Mouse (Mus musculus): ENCODE measurements at regions not wholly inside any gene's neighbourhood (a gene's known extent, or its start where the extent isn't known, plus 50 kb on each side); places are given as distances from the start of the nearest gene placed in this dataset.

DNA sequence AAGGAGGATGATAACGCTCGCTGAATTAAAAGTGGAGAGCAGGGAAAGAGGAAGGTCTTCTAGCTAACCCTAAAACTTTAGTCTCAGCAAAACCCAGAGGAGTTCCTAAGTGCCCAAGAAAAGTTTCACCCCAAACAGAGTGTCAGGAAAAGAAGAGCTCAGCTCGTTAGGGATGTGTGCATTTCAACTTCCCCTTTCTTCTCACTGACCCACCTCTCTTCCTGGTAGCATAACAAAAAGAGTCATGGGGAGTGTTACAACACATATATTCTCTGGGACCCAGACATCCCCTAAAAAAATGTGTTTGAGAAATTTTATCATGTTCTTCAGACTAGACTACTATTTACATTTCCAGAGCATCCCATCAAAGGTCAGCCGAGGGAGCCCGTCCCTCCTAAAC lies 432.6 kb downstream of the Mctp2 start:
- no peak for DNase-seq (ENCODE audit: low read depth)

DNA sequence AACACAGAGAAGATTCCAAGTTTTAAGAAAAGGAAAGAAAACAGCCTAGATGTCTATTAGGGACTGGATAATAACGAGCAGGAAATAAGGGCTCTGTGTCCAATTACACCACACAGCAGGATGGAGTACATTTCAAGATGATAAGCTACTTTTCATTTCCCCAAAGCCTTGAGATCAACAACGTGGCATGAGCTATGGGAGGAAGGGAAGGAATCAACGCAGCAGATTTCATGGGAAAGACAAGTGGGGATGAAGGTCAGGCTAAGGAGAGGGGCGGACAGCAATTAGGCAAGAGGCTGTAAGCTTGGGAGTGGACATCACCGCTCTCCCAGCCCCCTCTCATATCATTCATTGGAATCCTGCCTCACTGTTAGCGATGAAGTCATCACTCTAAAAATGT lies 433.5 kb downstream of the Mctp2 start:
- DNase-seq (ENCODE audit: low read depth): no peak

DNA sequence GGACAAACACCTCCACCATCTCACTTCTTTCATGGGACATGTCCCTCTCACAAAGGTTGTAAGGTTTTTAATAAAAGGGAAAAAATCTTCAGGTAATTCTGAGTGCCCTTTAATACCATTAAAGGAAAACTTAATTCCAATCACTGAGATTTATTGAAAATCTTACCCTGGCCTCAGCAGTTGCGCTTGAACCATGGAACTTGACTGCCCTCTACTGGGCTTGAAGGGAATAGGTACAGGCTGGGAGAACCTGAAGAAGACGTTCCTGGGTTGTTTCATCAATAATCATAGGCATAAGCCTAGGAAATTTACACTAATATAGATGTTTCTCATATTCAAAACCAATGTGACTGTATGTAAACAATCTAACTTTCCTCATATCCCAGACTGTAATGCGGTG lies 439.3 kb downstream of the Mctp2 start:
- peak; percentile 5 for DNase-seq (ENCODE audit: low read depth)

DNA sequence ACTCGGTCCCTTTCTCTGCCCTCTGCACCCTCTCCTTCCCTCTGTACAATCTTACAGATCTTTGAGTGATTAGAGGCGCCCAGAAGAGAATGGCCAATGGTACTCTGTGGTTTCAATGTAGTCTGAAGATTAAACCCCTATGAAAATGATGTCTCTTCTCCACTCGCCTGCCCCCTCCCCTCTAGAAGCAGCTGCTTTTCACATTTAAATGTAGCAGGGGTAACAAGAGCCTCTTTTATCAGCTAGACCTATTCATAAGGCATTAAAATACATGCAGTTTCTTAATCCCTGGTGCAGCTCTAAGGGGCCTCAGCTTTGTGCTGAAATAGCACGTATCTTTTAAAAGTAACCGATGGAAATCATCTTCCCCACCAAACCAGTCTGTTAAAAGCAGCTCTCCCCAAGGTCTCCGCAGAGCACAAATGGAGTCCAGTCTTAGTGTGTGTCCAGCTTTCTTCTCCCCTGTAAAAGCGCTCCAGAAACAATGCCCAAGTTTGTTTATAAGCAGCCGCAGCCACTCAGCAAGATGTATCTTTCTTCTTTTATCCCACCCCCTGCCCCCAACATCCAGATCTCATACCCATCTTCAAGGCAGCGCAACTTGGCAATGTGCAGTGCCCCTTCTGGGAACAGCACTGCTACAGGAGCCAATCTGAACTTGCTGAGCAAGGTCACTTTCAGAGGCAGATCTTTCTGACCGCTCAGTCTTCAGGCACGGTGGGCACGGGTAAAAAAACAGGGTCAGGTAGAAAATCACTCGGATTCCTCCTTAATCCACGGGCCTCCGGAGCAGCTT lies 440.8 kb downstream of the Mctp2 start:
- DNase-seq (ENCODE audit: low read depth): no peak

DNA sequence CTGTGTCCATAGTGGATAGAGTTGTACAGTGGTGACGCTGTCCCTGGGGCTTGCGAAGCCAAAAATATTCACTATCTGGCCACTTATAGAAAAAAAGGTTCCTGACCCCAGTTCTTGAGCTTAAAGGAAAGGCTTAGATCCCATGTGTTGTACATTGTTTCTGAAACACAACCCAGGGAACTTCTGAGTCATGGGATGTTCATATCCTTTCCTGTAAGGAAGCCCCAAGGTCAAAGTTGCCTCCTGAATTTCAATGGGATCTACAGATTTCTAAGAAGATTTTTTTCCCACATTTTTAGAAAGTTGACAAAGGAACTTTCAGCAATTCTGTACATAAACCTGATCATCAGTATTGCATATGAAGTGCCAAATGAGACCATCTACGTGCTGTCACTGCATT lies 453.5 kb downstream of the Mctp2 start:
- no peak for DNase-seq (ENCODE audit: low read depth)

DNA sequence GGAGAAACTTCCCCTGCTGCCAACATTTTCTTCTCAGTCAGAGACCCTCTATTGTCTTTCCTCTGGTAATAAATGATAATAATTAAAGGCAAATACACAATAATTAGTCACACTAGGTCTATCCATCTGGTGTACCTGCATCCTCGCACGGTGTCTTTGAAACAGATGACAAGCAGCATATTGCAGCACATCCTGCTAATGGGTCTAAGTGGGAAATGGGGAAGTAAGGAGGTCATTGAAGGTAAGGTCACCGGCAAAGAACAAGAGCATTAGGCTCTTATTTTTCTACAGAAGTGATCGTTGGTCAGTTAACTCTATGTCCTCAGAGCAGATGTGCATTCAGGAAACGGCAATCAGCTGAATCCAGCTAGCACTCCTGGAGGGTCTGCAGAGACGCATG lies 457.2 kb downstream of the Mctp2 start:
- DNase-seq (ENCODE audit: low read depth): no peak

DNA sequence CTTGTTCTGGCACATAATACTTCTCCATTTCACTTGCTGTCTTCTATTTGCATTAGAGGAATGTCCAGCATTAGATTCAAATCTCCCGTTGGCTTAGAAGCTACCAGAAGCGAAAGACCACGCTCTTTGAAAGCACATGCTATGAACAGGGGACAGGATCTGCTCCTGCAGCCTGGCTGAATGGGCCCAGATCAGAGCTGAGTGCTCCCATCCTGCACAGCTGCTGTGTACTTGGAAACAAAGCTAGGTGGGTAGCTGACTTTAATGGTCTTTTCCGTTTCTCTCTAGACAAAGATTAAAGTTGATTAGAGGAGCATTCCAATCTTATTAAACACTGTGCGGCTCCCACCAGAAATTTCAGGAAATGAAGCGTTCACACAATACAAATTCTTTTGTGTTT lies 468.6 kb downstream of the Mctp2 start:
- DNase-seq (ENCODE audit: low read depth): no peak

DNA sequence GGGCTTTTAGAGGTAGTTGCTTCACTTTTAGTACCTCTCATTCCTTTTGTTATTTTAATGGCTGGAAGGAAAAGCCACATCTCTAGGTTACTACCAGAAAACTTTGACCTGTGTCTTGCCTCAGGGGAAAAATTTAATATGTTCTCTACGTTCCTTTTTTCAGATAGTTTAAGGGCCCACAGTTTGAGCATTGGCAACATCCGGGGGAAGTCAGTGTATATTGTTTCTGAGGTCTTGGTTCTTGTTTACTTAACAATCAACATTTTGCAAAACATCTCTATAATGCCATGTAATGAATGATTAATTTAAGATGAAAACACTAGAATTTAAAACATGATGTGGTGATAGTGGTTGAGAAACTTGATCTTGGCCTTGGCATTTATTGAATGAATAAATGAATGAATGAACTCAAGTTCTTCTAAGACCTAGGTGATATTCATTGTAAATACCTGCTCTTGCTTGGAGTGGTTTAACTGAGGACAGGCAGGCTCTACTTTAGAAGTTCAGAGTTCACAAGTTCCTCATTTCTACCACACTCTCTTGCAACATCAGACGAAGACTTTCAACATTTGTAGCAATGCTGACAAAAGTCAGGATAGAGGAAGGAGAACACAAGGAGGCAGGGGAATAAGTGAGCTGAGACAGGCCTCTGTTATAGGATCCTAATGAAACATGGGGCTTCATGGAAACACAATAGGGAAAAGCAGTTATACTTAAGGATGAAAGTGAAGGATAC lies 474.4 kb downstream of the Mctp2 start:
- DNase-seq (ENCODE audit: low read depth): no peak

DNA sequence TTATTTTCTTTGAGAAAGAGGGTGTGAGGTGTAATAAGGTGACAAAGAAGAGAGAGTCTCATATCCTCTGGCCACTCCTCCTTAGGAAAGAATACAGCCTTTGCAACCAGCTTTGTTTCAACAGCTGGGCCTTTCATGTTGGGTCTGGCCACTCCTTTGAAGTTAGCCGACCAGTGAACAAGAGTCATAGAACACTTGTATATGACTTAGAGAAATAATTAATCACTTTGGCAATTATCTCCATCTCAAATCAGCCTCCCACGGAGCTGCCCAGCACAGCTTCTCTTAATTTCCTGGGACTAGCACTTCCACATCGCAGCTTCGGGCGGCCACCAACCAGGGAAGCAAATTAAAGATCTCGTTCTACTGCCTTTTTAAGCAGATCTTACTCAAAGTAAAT lies 476.8 kb downstream of the Mctp2 start:
- DNase-seq (ENCODE audit: low read depth): no peak

DNA sequence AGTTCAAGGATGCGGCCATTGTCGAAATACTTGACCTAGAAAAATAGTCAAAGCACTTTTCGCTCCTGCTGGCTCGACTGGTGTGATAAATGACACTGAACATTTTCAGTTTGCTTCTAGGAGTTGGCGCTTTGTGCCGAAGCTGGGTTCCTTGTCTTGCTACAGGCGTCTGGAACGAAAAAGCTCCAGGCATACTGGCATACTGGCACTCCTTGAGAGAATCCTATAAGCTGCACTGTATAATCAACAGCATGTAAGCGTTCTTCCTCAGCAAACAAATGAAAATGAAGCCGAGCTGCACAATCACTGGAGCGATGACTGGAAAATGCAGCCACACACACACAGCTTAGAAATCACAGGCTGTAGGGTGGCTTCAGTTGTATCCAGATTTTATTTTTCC lies 464.9 kb upstream of the Gm10295 start:
- DNase-seq (ENCODE audit: low read depth): no peak

DNA sequence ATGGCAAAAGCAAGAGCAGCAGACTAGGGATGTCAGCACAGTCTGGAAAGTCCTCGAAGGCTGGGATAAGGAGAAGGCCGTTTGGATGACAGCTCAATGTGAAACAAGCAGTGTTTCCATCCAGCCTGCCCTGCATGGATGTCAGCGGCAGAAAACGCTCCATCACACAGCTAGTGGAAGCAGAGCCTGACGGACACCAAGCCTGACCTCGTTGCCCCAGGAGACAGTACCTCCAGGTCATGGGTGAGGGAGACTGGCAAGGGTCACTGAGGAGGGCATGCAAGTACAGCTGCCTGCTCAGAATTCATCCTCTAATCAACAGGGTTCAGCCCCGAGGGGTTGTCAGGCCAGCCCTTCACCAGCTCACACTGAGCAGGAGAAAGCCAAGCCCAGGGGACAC lies 442.9 kb upstream of the Gm10295 start:
- no peak for DNase-seq (ENCODE audit: low read depth)

DNA sequence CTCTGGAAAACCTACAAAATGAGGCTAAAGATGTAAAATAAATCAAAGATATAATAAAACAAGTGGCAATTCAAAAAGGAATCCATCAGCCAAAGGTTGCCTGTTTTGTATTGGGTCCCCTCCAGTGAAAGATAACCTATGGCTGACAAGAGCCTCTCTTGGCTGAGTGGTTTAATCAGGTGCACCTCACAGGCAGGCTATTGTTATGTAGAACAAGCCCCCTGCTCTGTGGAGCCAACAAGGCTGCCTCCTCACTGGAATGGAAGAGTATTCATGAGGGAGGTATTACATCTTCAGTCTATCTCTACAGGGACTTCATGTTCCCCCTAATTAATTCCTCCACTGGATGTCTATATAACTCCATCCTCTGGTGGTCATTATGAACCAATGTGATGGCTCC lies 437.1 kb upstream of the Gm10295 start:
- no peak for DNase-seq (ENCODE audit: low read depth)

DNA sequence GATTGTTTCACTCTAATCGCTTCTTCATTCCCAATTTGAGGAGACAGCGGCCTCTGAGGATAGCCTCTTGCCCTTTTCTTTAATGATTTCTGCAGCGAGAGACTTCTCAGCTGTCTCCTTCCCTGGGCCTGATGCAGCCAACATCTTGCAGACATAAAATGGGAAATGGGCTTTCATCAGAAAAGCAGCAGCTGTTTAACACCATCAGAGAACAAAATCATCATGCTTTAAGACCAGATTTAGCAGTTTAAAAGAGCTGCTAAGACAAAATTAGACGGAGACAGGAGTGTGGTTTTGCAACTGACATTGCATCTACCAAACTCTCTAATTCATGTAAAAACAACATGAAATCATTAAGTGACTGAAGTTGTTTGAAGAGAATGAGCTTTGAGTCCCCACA lies 431.2 kb upstream of the Gm10295 start:
- DNase-seq (ENCODE audit: low read depth): no peak

DNA sequence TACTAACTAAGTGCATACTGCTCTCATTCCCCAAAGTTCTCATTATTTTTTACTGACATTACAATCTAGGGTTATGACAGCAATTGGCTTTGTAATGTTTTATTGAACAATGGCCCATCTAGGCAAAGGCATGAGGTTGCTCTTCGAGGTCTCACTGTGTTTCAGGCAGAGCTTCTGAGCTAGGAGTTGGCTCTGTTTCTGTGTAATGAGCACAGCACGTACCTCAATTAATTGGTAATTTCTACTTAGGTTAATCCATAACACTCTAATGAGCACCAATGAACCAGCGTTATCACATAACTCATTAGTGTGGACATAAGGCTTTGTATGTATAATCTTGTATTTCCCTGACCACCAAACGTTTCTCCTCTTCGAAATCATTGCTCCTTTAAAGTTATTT lies 398.6 kb upstream of the Gm10295 start:
- DNase-seq (ENCODE audit: low read depth): no peak

DNA sequence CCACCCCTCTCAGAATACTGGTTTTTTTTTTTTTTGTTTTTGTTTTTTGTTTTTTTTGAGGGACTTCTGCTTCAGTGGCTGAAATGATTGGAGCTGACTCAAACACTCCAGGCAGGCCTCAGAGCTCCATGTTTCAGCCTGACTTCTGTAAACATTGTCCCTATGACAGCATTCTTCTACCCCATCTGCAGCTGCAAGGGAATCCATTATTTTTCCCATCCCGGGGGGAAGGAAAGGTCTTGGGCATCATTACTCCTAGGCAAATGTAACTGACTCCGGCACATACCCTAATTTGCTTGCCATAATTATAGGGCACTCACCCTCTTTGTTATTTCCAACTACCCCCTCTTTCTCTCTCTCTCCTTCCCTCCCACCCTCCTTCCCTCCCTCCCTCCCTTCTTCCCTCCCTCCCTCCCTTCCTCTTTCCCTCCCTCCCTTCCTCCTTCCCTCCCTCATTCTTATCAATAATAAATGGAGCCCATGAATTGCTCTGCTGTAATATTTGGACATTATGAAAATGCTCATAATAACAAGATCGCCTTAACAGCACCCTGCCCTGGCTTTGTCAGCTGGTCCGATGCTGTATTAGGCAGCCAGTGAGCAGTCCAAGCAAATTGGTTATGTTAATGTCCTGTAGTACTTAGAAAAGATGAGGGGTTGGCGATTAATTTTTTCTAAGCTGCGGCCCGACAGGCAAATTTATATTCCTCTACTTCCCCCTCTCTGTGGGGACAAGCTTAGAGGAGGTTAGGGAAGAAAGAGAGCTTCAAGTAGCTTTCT lies 395.0 kb upstream of the Gm10295 start:
- no peak for DNase-seq (ENCODE audit: low read depth)

DNA sequence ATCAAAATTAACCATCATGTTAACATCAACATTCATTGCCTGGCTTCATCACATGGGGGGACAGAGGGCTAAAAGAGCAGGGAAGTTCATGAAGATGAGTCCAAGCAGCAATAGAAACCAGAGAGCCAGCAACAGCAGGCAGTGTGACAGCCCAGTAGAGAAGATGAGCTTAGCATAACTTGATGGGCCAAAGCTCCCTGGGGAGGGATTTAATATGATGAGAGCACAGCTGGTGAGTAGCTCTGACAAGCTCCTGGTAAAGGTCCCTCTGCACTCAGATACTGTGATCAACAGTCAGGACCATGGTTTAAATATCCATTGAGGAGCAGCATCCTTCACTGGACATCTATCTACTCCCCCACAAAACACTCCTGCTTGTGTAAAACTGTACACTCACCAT lies 377.2 kb upstream of the Gm10295 start:
- DNase-seq (ENCODE audit: low read depth): no peak

DNA sequence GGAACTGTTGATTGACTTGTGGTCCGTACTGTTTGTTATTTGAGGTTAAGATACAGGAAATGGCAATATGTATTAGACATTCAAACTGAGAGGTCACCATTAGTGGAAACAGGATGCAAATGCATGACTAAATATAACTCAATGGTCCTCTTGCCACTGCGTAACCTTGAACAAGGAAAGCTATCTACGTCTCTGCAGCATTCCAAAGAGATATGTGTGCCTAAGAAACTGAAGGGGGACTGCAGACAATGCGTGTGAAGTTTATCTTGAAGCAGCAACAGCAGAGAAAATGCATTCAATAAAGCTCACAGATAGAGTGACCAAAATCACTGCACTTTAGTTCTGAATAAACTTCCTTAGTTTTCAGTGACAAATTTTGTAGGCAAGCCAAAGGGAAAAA lies 356.9 kb upstream of the Gm10295 start:
- DNase-seq (ENCODE audit: low read depth): no peak

DNA sequence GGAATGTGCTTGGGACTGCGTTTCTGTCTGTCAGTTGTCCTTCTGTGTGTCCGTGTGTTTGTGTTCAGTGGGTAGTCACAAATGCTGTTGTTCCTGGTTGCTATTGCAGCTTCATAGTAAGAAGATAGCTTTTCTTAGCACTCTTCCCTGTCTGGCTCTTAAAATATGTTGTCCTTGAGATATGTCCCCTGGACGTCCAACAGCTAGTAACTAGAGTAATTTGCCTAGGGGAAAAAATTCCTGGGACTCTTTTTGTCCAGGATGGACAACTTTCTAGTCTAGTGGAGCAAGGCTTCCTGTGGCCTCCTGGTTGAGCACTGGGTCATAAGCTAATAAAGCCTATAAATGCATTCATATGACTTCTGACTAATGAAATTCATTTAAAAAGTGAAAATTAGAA lies 354.9 kb upstream of the Gm10295 start:
- no peak for DNase-seq (ENCODE audit: low read depth)

DNA sequence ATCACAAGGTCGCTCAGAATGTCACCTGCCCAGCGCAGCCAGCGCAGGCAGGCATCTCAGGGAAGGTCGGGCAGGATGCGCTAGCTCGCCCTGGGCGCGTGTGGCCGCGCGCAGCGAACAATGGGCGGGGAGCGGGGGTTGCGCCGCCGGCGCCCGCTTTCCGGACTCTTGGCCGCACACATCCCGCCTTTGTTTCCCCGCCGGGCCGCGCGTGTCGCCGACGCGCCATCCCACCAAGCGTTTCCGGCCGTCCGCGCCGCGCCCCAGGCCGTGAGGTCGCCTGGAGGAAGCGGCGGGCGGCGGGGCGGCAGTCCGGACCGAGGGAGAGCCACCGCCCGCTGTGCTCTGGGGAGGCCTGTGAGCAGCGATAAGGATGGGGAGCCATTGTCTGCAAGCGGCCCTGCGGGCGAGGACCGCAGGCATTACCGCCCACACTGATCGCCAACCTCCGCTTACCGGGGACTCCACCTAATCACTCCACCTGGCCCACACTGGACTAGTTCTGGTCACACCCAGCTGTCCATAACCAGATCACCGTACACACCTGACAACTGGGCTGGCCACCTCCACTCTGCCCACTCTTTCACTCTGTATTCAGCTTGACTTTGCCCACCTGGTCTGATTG lies 354.3 kb upstream of the Gm10295 start:
- no peak for DNase-seq (ENCODE audit: low read depth)

DNA sequence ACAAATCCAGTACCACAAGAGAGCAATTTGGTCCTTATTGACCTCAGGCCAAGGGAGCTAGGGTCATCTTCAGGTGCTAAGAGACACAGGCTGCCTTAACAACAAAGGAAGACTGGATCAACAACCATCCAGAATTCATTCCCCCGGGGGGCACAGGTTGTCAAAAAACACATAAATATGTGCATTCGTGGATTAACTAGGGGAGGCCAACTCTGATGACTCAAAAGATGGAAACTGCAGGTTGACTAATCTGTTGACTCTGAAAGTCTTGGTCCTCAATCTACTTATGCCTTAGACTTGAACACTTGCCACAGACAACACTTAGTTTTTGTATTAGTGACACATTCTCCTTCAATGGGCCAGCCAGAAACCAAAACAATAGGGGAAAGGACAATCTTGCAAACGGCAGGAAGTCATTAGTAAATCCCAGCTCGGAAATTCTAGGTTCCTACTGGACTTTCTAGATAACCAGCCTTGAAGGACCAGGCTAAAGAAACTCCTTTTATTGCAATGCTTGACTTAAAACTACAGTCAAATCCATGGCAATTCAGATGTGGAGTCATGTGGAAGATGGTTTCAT lies 353.5 kb upstream of the Gm10295 start:
- no peak for DNase-seq (ENCODE audit: low read depth)
